Mouse (Mus musculus) layer of hippocampus, postnatal 36 days (tissue): ENCODE measurements around the gene Gna11. TPM values are rescaled to one million over a fixed set of nuclear protein-coding genes. Genes with fewer than 3 reads are reported as not detected.
A peak's percentile ranks its signal among the peaks of the same experiment; 100 is the strongest.

Experiments
- DNase-seq, 2 experiments: peaks; one replicate each; pipeline ENCODE4 v3.0.0; 2022
- microRNA-seq, 2 experiments: library from miRNA; unstranded; fragments of <30 nt; microRNA quantifications; one replicate each; pipeline ENCODE4 v1.2.0; 2021
- total RNA-seq, 2 experiments: library from RNA; stranded (reverse); gene quantifications; 2 replicates each; pipeline ENCODE4 v1.2.3; 2021

Gna11 gene
- total RNA-seq, 2 experiments from 2014 or later: 113 to 117 TPM

GRCm38 (mm10) chr10:81484441-81485059 is 60.4 kb downstream of the Gna11 start:
- no peak for DNase-seq

GRCm38 (mm10) chr10:81483983-81484382 is 61.0 kb downstream of the Gna11 start:
- no peak for DNase-seq

GRCm38 (mm10) chr10:81482533-81482889 is 62.5 kb downstream of the Gna11 start, which contains the start of gene Celf5:
Gene Celf5 (minus strand): TSS chr10:81482709.
- DNase-seq: peak; percentile 72 to 79

GRCm38 (mm10) chr10:81481605-81482532 is 63.1 kb downstream of the Gna11 start:
- no peak for DNase-seq

Small RNAs within 50 kb of the gene (microRNA-seq; reads per million reads assigned to microRNA genes)
- gene Gm25595: 0 reads per million in 2 experiments

Other genes starting within 250 kb of the Gna11 start
- 10 to 100 TPM; 28.9 to 30.1 TPM for gene Cactin, start 224.1 kb downstream of the Gna11 start, total RNA-seq
- 1 to 10 TPM in 1 of 2 experiments, under 1 TPM in 1; 0.91 to 1.1 TPM for gene Tbxa2r, start 216.5 kb downstream of the Gna11 start, total RNA-seq
- 1 to 10 TPM; 1.7 to 1.9 TPM for gene Gipc3, start 201.9 kb downstream of the Gna11 start, total RNA-seq
- 10 to 100 TPM; 27.6 to 35.0 TPM for gene Hmg20b, start 194.7 kb downstream of the Gna11 start, total RNA-seq
- 10 to 100 TPM; 43.5 to 48.4 TPM for gene Mfsd12, start 187.7 kb downstream of the Gna11 start, total RNA-seq
- gene 4930404N11Rik, start 179.4 kb downstream of the Gna11 start, total RNA-seq: 1 to 10 TPM; 1.6 to 1.9 TPM
- 10 to 100 TPM; 61.5 to 68.9 TPM for gene Fzr1, start 166.7 kb downstream of the Gna11 start, total RNA-seq
- 10 to 100 TPM; 72.5 to 76.9 TPM for gene Dohh, start 160.8 kb downstream of the Gna11 start, total RNA-seq
- gene Gm48551, start 160.7 kb downstream of the Gna11 start, total RNA-seq: 1 to 10 TPM; 4.0 to 6.6 TPM
- 1 to 10 TPM; 4.5 to 7.1 TPM for gene Gm48552, start 156.2 kb downstream of the Gna11 start, total RNA-seq
- 1 to 10 TPM; 1.6 to 1.7 TPM for gene Smim24, start 152.1 kb downstream of the Gna11 start, total RNA-seq
- 10 to 100 TPM; 55.3 to 55.8 TPM for gene Nfic, start 89.6 kb downstream of the Gna11 start, total RNA-seq
- 100 to 1,000 TPM; 273 to 281 TPM for gene Celf5, start 62.5 kb downstream of the Gna11 start, total RNA-seq
- gene Ncln, start 48.8 kb downstream of the Gna11 start, total RNA-seq: 10 to 100 TPM; 77.1 to 90.0 TPM
- under 1 TPM; 0.40 to 0.65 TPM for gene S1pr4, start 45.1 kb downstream of the Gna11 start, total RNA-seq
- gene Gna15, start 21.0 kb downstream of the Gna11 start, total RNA-seq: 1 to 10 TPM; 3.0 to 3.4 TPM
- 100 to 1,000 TPM; 667 to 720 TPM for gene Aes, start 14.3 kb upstream of the Gna11 start, total RNA-seq
- gene Tle2, start 29.4 kb upstream of the Gna11 start, total RNA-seq: 10 to 100 TPM; 33.2 to 33.9 TPM
- 1 to 10 TPM; 1.3 to 3.0 TPM for gene Tle6, start 55.9 kb upstream of the Gna11 start, total RNA-seq
- 1 to 10 TPM; 3.6 to 3.9 TPM for gene BC025920, start 61.1 kb upstream of the Gna11 start, total RNA-seq
- gene Sirt6, start 82.6 kb upstream of the Gna11 start, total RNA-seq: 10 to 100 TPM; 26.2 to 27.9 TPM
- 10 to 100 TPM; 31.6 to 41.0 TPM for gene Ankrd24, start 83.3 kb upstream of the Gna11 start, total RNA-seq
- gene Gm10778, start 103.9 kb upstream of the Gna11 start, total RNA-seq: 1 to 10 TPM; 3.8 to 4.9 TPM
- 1 to 10 TPM; 7.8 to 9.1 TPM for gene Zfp433, start 159.6 kb upstream of the Gna11 start, total RNA-seq
- gene Gm3055, start 226.0 kb upstream of the Gna11 start, total RNA-seq: 10 to 100 TPM; 10.3 to 11.3 TPM